Mouse (Mus musculus): ENCODE measurements at regions not wholly inside any gene's neighbourhood (a gene's known extent, or its start where the extent isn't known, plus 50 kb on each side); places are given as distances from the start of the nearest gene placed in this dataset.

- TF ChIP-seq CTCF (IDR thresholded peaks at IDR 0.05; ENCODE audit: low read depth, low read length): no peak
- TF ChIP-seq POLR2A (IDR thresholded peaks at IDR 0.05; ENCODE audit: extremely low read depth, insufficient read depth, low read length): no peak
Measured at GRCm38 (mm10) chr10:118046831-118047230, 94.8 kb upstream of the Mdm1 start.
